Mouse (Mus musculus) liver, embryonic 14.5 days (tissue): ENCODE data around the gene Htr2b.

Experiments used
- CTCF ChIP-seq: IDR thresholded peaks from 2 replicates; pipeline ENCODE4 v1.5.1; 2016; ENCODE audit warnings: antibody characterized with exemption, low read depth, control low read depth
- EP300 ChIP-seq: IDR thresholded peaks from 2 replicates; pipeline ENCODE4 v1.6.1; 2016; ENCODE audit warnings: antibody characterized with exemption, low read depth

GRCm38 (mm10) chr1:86152618-86153017 lies 40.8 kb upstream of the Htr2b start:
- peak; percentile 75 for TF ChIP-seq CTCF
- TF ChIP-seq EP300, result no peak
